Mouse (Mus musculus): ENCODE data around the gene Sftpd. TPM values are rescaled to one million over a fixed set of nuclear protein-coding genes. Genes with fewer than 3 reads are reported as not detected.

Sftpd gene
- polyA plus RNA-seq, 1 experiment from 2014 or later: not detected

DNA sequence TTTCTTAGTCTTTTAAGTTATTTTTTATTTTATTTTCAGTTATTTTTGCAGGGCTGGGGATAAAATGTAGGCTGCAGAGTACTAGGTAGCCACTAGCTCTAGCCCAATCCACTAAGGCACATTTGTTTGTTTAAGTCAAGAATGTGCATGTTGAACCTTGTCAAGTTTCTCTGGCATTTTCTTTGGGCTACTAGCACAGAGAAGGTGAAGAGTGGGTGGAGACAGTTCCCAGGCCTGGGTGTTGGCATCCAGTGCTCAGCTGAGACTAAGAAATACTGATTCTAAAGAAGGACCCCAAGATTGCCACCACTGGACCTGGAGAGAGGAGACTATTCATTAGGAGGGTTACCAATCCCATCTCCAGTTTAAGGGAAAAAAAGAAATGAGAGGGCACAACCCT, 47.9 kb downstream of the Sftpd start:
- H3K9ac ChIP-seq (ENCODE audit: low read length): no peak overlapping the region
- no peaks in the 10 kb centered on the region for H3K9me3 ChIP-seq (ENCODE audit: control insufficient read depth, low read length)
- no peak overlapping the region for H3K27ac ChIP-seq (replicated peaks in 1 of 2; ENCODE audit: control insufficient read depth in 1 of 2, insufficient read depth in 1 of 2, low read depth in 2 of 2, low read length in 2 of 2)
- no peaks in the 10 kb centered on the region for H3K27me3 ChIP-seq (ENCODE audit: control insufficient read depth, insufficient read depth, low read length)
- H3K4me2 ChIP-seq (ENCODE audit: low read length): no peak overlapping the region
- H3K36me3 ChIP-seq (ENCODE audit: control insufficient read depth, insufficient read depth, low read length): no peaks in the 10 kb centered on the region
- no peaks in the 10 kb centered on the region for H3K4me1 ChIP-seq (ENCODE audit: control insufficient read depth in 2 of 2, insufficient read depth in 2 of 2, low read length in 2 of 2)
- no peak for ATAC-seq (ENCODE audit: insufficient number of reproducible peaks, insufficient read depth, low FRiP score, low read depth)
- H3K4me3 ChIP-seq (ENCODE audit: control insufficient read depth in 1 of 2, insufficient read depth in 1 of 2, low read depth in 1 of 2, low read length in 2 of 2): no peak overlapping the region

DNA sequence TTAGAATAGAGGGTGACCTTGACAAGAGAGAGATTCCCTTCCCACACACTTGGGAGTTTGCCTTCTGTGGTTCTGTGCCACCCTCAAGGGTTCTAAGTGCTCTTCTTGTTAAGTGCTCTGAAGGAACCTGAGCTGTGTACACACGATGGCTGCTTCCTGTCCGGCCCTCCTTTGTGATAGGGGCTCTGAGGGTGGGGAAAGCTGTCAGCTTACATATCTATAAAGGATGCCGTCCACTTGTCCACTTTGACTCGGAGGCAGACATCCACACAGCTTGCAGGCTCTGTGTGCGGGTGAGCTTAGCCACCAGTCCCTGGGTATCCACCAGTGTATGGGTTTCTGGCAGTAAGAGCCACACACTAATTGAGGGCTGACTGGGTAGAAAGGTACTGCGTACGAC, 53.4 kb downstream of the Sftpd start, which contains the start of gene Sftpa1:
Gene Sftpa1 (plus strand): TSS at position 243 of the 400 bp plus-strand sequence.
- H3K27me3 ChIP-seq (ENCODE audit: control insufficient read depth, insufficient read depth, low read length): no peaks in the 10 kb centered on the region
- H3K9me3 ChIP-seq (ENCODE audit: control insufficient read depth, low read length): no peaks in the 10 kb centered on the region
- H3K4me1 ChIP-seq (ENCODE audit: control insufficient read depth in 2 of 2, insufficient read depth in 2 of 2, low read length in 2 of 2): 0 out of 4 replicates have a peak, but pooled peaks cover 0 to 2% of the 10 kb centered on the region in 2 experiments
- no peak for ATAC-seq (ENCODE audit: insufficient number of reproducible peaks, insufficient read depth, low FRiP score, low read depth)
- no peak within 1 kb of the TSS for H3K27ac ChIP-seq (replicated peaks in 1 of 2; ENCODE audit: control insufficient read depth in 1 of 2, insufficient read depth in 1 of 2, low read depth in 2 of 2, low read length in 2 of 2)
- no peak within 1 kb of the TSS for H3K4me2 ChIP-seq (ENCODE audit: low read length)
- no peaks in the 10 kb centered on the region for H3K36me3 ChIP-seq (ENCODE audit: control insufficient read depth, insufficient read depth, low read length)
- no peak within 1 kb of the TSS for H3K4me3 ChIP-seq (ENCODE audit: control insufficient read depth in 1 of 2, insufficient read depth in 1 of 2, low read depth in 1 of 2, low read length in 2 of 2)
- no peak within 1 kb of the TSS for H3K9ac ChIP-seq (ENCODE audit: low read length)
- WGBS: 45% methylated on average over 7 of the region's 7 CpGs

DNA sequence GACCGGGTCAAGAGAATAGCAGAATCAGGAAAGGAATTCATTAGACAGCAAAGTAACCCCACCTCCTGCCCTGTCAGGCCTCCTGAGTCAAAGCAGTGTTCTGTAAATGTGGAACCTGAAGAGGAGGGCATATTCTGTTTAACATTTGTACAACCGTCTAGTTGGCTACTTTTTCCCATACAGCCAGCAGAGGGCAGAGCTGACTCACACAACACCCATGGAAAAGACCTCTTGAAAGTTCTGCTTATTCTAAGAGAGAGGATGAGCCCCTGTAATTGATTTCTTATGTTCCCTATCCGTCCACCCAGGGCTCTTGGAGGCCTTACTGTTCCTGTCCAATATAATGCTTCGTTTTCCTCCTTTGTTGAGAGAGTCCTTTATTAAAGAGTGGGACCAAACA, 57.0 kb downstream of the Sftpd start:
- Histone ChIP-seq H3K4me3 (ENCODE audit: control insufficient read depth in 1 of 2, insufficient read depth in 1 of 2, low read depth in 1 of 2, low read length in 2 of 2) (no peak overlapping the region), H3K36me3 (ENCODE audit: control insufficient read depth, insufficient read depth, low read length) (no peaks in the 10 kb centered on the region), H3K4me2 (ENCODE audit: low read length) (no peak overlapping the region), H3K27ac (replicated peaks in 1 of 2; ENCODE audit: control insufficient read depth in 1 of 2, insufficient read depth in 1 of 2, low read depth in 2 of 2, low read length in 2 of 2) (no peak overlapping the region), H3K27me3 (ENCODE audit: control insufficient read depth, insufficient read depth, low read length) (no peaks in the 10 kb centered on the region), H3K9ac (ENCODE audit: low read length) (no peak overlapping the region), H3K9me3 (ENCODE audit: control insufficient read depth, low read length) (no peaks in the 10 kb centered on the region), H3K4me1 (ENCODE audit: control insufficient read depth in 2 of 2, insufficient read depth in 2 of 2, low read length in 2 of 2) (0 out of 4 replicates have a peak, but pooled peaks cover 0 to 2% of the 10 kb centered on the region in 2 experiments)
- WGBS: 24% methylated on average over 4 of the region's 4 CpGs
- no peak for ATAC-seq (ENCODE audit: insufficient number of reproducible peaks, insufficient read depth, low FRiP score, low read depth)

DNA sequence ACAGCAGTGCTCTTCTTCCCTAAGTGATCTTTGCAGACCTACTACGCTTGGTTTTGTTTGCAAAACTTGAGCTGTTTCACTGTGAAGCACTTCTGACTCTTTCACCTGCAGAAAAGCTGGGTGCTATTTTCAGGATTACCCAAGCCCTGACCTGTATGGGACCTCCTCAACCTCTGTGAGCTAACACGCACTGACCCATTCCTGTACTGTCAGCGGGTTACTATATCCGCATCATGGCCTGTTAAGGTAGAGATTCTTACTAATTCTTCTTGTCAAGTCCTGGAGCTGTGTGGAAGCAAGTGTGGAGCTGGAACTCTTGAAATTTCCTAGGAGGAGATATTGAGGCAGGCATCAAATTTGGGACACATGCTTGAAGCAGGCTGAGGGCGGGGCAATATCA, 60.3 kb downstream of the Sftpd start:
- Histone ChIP-seq H3K9me3 (ENCODE audit: control insufficient read depth, low read length) (no peaks in the 10 kb centered on the region), H3K36me3 (ENCODE audit: control insufficient read depth, insufficient read depth, low read length) (no peaks in the 10 kb centered on the region), H3K4me1 (ENCODE audit: control insufficient read depth in 2 of 2, insufficient read depth in 2 of 2, low read length in 2 of 2) (no peaks in the 10 kb centered on the region), H3K27ac (replicated peaks in 1 of 2; ENCODE audit: control insufficient read depth in 1 of 2, insufficient read depth in 1 of 2, low read depth in 2 of 2, low read length in 2 of 2) (no peak overlapping the region), H3K4me2 (ENCODE audit: low read length) (no peak overlapping the region), H3K27me3 (ENCODE audit: control insufficient read depth, insufficient read depth, low read length) (no peaks in the 10 kb centered on the region), H3K4me3 (ENCODE audit: control insufficient read depth in 1 of 2, insufficient read depth in 1 of 2, low read depth in 1 of 2, low read length in 2 of 2) (no peak overlapping the region), H3K9ac (ENCODE audit: low read length) (no peak overlapping the region)
- ATAC-seq (ENCODE audit: insufficient number of reproducible peaks, insufficient read depth, low FRiP score, low read depth): no peak
- WGBS: 78% methylated on average over 5 of the region's 5 CpGs

Other genes starting within 250 kb of the Sftpd start
- 43.4 and 45.2 TPM in 2 replicates for gene Tspan14, start 218.3 kb downstream of the Sftpd start, polyA plus RNA-seq (2014; fragmentation: Nextera tagmentation; extraction: Ambion mirVana)
- gene Fam213a, start 171.4 kb downstream of the Sftpd start, polyA plus RNA-seq (2014; fragmentation: Nextera tagmentation; extraction: Ambion mirVana): 42.2 and 46.7 TPM in 2 replicates
- gene Dydc2, start 115.9 kb downstream of the Sftpd start, polyA plus RNA-seq (2014; fragmentation: Nextera tagmentation; extraction: Ambion mirVana): 0.26 and 0.34 TPM in 2 replicates
- gene Dydc1, start 112.2 kb downstream of the Sftpd start, polyA plus RNA-seq (2014; fragmentation: Nextera tagmentation; extraction: Ambion mirVana): 0.26 TPM in 1 of 2 replicates, not detected in the other
- 0.63 and 0.82 TPM in 2 replicates for gene Mat1a, start 80.1 kb downstream of the Sftpd start, polyA plus RNA-seq (2014; fragmentation: Nextera tagmentation; extraction: Ambion mirVana)
- 0.24 and 0.32 TPM in 2 replicates for gene Sftpa1, start 53.4 kb downstream of the Sftpd start, polyA plus RNA-seq (2014; fragmentation: Nextera tagmentation; extraction: Ambion mirVana)
- gene Mbl1, start 33.7 kb downstream of the Sftpd start, polyA plus RNA-seq (2014; fragmentation: Nextera tagmentation; extraction: Ambion mirVana): not detected in 2 replicates
- gene Gm2832, start 93.7 kb upstream of the Sftpd start, polyA plus RNA-seq (2014; fragmentation: Nextera tagmentation; extraction: Ambion mirVana): not detected in 2 replicates
- not detected in 2 replicates for gene Gm5798, start 163.5 kb upstream of the Sftpd start, polyA plus RNA-seq (2014; fragmentation: Nextera tagmentation; extraction: Ambion mirVana)
- not detected in 2 replicates for gene Gm7945, start 201.2 kb upstream of the Sftpd start, polyA plus RNA-seq (2014; fragmentation: Nextera tagmentation; extraction: Ambion mirVana)
- not detected in 2 replicates for gene Gm6482, start 223.1 kb upstream of the Sftpd start, polyA plus RNA-seq (2014; fragmentation: Nextera tagmentation; extraction: Ambion mirVana)